Mouse (Mus musculus) adipocyte (in vitro differentiated cells): ENCODE measurements around the gene Tnnc2.

Experiments used
- DNase-seq: peaks from one replicate; pipeline ENCODE4 v3.0.0-alpha.2; 2016; ENCODE audit warnings: low spot score

Gene Tnnc2

DNA sequence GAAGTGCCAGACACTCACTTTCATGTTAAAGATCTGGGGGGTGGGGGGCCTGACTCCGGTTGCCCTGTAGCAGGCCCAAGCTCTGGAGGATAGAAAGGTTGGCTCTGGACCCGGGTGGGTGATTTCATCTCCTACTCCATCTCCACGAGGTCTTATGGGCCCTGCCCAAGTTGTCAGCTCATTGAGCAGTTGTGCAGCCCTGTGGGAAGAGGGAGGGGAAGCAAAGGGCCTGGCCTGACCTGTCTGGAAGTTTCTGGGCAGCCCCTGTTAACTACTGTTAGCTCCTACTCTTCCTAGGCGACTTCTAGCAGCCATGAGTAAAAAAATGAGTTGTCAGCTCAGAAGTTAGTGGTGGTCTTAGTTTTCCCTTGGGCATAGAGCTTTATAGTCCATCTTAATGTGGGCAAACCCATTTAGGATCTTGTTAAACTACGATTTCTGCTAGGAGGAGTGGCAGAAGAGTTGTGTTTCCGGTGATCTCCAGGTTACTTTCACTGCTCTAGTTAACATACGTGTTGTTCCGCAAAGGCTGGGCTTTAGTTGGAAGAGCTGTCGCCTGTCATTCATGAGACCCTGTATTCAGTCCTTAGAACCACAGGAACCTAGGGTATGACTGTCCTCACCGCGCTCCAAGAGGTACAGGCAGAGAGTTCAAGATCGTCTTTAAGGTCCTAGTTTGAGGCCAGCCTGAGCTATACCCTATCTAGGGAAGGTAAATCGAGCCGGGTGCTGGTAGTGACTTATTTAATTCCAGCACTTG lies 6.4 kb downstream of the Tnnc2 start:
- no peak for DNase-seq

DNA sequence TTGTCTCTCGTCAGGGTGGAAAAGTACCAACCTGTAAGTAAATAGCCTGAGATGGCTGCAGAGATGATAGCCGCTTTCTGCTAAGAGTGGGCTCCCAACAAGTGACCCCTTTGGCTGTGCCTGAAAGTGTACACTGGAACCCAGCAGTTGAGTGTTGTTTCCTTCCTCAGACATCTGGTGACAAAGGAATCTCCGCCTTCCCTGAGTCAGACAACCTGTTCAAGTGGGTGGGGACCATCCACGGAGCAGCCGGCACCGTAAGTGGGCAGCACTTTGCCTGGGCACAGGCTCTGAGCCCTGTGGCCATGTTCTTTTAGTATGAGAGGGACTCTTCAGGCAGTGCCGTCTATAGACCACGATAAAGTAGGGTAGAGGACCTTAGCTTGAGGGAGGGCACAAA lies 8.6 kb downstream of the Tnnc2 start:
- DNase-seq: no peak

DNA sequence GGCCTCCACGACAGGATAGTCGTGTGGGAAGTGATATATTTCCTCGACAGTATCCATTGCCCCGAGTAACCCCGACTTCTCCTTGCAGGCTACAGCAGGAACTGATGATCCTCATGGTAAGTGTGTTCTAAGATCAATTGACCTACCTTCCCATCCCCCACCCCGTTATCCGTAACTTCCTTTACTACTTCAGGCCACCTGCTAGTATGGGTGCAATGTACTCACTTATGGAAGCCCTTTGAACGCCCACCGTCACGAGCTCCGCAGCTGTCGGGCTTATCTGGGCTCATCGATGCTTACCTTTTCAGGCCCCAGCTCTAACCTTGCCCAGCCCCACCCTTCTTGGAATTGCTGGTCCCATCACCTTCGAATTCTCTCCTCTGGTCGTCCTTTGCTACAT lies 9.5 kb downstream of the Tnnc2 start:
- no peak for DNase-seq

DNA sequence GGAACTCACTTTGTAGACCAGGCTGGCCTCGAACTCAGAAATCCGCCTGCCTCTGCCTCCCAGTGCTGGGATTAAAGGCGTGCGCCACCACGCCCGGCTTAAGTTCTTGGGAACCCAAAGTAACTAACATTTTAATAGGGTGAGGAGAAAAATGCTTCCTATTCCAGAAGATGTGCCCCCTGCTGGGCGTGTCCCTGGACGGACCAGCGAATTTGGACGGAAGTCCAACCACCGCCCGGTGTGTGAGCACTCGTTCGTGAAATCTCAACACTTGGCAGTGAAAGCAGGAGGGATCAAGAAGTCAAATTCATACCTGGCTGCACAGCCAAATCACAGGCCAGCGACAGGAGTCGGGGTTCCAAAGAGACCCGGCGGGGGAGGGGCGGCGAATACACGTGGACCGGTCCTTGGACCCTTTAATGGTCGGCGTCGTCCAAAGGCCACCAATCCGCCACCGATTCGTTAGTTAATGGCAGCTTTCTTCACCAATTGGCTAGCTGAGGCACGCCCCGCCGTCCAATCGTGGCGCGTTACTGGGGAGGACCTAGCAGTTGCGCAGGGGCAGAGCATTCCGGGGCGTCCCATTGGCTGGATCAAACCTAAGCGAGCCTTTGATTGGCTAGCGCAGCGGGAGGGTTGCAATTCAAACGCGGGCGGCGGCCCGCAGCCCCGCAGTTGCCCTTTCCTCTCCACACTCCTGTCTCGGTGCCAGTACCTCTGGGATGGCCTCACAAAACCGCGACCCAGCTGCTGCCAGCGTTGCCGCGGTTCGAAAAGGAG lies 10.3 kb downstream of the Tnnc2 start, which contains the start of gene Ube2c:
Gene Ube2c, plus strand, starts transcription at position 641 of the 780 bp plus-strand sequence.
- peak; percentile 99 for DNase-seq

DNA sequence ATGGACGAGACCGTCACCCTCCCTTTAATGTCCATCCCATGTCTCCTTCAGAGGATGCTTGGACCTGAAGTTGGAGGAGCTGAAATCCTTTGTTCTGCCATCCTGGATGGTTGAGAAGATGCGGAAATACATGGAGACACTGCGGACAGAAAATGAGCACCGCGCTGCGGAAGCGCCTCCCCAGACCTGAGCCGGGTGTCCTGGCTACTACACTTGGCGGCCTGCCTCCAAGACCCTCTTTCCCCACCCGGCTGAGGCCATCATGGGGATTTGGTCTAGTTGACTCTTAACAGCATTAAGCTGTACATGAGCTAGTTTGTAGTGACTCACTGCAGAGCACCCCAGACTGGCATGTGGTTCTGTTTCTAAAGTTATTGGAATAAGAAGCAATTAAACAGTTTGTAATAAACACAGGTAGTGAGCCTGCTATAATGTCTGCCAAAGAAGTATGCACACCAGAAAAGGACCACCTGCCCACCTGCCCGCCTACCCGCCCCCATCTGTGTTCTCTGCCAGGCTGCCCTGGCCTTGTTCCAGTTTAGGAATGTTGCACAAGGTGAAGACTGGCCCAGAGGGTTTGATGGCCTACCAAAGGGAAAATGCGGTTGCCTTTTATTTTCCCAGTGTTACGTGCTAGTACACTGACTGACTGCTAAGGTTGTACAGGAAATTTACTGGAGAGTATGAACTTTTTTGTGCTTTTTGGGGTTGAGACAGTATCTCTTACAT lies 11.8 kb downstream of the Tnnc2 start:
- DNase-seq: no peak

DNA sequence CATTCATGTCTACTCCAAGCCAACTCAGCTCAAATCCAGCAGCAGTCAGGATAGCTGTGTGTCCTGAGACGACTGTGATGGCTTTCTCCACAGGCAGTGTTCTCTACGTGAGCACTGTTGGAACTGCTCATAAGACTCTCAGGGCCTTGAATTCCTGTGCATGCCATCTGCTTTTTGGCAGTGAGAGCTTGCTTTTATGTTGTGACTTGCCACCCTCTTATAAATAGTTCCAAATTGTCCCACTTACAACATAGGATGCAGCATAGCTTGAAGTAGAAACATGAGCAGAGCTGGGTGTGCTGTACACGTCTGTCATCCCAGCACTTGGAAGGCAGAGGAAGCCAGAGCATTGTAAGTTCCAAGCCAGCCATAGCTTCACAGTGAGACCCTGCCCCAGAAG lies 13.9 kb downstream of the Tnnc2 start:
- DNase-seq: no peak

DNA sequence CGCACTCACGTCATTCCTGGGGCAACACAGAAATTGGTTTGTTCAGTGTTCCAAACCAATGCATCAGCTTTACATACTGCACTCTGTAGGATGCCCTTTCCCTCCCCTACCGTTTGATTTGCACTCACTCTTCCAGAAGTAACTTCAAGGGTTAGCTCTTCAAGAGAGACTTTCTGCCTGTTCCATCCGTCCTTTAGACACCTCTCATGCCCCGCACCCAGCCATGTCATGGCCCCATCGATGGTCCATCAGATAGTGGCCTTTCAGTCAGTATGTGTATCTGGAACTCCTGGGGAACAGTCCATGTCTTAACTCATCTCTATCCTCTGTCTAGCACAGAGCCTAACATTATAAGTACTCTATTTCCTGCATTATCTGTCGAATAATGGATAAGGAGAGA lies 17.2 kb downstream of the Tnnc2 start:
- no peak for DNase-seq

DNA sequence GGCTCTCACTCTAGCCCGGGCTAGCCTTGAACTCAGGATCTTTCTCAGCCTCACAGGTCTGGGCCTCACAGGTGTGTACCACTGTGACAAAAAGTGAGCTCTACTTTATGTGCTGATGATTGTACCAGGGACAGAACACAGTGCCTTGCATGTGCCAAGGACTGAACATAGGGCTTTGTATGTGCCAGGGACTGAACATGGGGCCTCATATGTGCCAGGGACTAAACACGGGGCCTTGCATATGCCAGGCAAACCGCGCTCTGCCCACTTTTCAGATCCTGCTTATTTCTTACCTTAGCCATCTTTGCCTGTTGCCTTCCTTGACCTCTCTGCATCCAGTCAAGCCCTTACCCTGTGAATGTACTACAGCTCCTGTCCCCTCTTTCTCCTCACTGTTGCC lies 17.8 kb downstream of the Tnnc2 start:
- DNase-seq: no peak

DNA sequence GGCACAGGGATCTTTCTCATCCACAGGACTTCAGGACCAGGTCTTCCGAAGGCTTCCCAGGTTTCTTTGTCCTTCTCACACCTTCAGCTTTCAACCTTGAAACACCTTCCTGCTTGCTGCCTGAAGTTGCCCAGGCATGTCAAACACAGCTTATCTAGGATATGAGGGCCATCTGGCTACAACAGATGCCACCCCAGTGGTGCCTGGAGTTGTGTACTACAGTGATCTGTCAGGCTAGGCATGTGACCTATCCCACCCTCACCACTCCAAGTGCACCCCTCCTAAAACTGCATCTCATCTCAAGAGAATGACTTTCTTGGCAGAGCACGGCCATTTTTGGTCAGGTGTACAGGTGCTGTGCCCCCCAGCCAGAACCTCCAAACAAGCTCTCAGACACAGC lies 18.3 kb downstream of the Tnnc2 start:
- no peak for DNase-seq

DNA sequence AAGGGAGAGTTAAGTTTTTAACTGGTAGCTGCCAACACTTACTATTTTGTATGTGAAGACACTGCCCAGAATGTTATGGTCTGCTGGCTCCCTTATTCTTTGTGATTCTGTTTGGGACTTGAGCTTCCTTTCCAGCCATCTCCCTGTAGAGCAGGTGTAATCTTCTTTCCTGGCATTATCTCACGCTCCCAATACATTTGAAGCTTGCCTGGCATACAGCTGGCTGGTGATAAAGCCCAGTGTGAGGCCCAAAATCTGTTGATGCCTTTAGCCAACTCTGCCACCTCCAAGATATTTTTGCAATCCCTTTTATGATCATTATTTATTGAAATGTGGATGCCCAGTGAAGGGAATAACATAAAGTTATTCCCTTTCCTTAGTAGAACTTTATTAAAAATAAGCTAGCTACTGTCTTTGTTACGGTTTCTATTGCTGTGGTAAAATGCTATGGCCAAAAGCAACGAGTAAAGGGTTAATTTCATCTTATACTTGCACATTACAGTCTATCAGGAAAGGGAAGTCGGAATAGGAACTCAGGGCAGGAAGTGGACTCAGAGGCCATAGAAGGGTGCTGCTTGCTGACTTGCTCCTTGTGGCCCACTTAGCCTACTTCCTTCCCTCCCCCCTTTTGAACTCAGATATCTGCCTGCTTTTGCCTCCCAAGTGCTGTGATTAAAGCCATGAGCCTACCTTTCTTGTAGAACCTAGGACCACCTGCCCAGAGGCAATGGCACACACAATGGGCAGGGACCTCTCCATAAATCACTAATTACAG lies 19.5 kb downstream of the Tnnc2 start:
- no peak for DNase-seq

DNA sequence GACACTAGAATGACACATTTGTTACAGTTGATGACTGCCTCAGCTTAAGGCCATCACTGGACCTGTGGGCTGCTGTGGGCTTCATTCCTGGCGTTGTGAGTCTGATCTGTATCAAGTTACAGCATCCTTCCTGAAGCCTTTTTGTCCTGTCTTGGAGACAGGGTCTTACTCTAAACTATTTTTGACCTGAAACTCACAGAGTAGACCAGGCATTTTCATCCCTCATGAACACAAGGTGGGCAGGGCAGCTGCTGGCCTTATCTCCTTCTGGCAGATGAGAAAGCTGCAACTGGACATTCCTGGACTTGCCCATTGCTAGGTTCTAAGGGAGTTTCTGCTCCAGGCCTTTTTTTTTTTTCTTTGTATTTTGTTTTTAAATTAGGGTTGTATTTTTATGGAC lies 21.1 kb downstream of the Tnnc2 start:
- no peak for DNase-seq

DNA sequence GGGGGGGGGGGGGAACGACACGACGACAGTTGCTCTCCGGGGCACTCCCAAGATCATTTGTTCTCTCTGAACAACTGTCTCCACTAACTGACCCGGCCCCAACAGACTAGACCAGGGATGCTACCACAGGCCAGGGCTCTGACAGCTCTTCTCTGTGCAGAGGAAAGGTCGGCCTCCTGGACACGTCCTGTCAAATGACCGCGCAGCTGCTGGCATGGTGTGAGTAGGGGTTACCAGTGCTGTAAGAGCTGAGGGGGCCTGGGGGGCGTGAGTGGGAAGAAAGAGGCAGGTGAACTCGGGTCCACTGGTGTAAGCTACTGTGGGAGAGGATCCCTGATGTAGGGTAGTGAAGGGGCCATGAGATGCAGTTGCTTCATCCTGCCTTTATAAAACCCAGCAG lies 21.9 kb downstream of the Tnnc2 start:
- no peak for DNase-seq

DNA sequence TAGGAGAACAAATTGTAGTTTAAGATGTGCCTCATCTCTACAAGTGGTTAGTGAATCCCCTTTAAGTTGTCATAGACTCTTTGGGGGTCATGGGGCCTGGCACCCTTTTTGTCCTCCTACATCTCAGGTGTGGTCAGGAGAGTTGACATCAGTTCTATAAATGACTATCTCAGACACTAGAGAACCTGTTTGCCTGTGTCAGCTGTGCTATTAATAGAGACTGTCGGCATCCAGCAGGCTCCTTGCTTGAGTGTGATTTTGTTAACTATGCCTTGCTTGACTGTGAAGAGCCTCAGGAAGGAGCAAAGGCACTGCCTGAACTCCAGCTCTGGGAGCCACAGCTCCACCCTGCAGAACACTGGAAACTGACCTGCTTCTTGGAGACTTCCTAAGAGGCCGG lies 25.0 kb downstream of the Tnnc2 start:
- DNase-seq: no peak

DNA sequence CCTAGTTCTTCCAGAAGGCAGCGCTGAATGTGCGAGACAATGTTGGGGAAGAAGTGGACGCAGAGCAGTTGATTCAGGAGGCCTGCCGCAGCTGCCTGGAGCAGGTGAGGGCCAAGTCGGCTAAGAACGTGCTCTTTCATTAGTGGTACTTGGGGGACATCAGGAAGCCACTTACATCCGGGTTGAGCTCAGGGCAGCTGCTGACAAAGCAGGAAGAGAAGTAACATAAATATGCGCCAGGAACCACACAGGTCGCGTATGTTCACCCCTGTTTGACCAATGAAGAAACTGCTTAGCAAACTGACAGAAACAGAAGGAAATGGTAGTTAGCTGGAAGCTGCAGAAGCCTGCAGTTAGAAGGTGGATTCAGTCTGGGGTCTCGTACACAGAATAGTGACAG lies 25.7 kb downstream of the Tnnc2 start:
- no peak for DNase-seq

DNA sequence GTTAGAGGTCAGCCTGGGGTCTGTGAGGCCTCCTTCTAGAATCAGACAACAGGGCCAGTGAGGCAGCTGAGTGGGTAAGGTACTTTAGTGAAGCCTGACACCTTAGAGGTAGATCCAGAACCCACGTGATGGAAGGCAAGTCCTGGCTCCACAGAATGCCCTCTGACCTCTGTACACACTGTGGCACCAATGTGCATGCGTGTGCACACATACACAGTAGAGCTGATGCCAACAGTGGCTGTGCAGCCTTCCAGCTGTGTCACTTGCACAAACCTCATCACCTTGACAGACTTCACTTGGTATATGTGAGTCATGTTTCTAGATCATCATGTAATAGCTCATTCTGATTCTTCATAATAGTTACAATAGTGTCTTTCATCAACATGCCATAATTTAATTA lies 27.3 kb downstream of the Tnnc2 start:
- DNase-seq: no peak

DNA sequence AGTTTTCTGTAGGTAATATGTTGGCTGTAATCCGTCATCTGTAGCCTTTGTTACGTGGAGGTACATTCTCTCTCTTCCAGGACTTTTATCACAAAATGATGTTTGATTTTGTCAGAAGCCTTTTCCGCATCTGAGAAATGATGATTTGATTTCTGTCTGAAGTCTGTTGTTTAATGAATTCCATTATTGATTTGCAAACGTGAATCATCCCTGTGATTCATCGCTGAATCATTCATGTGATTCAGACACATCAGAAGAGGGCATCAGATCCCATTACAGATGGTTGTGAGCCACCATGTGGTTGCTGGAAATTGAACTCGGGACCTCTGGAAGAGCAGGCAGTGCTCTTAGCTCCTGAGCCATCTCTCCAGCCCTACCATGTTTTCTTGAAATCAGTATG lies 30.8 kb downstream of the Tnnc2 start:
- no peak for DNase-seq

DNA sequence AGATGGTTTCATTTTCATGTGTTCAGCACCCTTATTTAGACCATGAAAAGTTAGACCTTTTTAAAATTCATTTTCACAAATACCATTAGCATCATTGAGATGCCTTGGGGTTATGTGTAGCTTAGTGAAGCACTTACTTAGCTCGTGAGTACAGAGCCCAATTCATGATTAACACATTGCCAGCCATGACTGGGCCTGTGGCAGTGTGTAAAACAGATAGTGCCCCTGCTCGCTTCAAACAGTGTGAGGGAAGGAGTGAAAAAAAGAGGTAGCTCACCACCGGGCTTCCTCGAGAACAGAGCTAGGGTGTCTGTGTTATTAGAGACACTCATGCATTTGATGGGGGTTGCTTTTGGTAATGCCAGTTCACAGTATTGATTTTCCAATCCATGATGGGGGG lies 31.6 kb downstream of the Tnnc2 start:
- DNase-seq: no peak

DNA sequence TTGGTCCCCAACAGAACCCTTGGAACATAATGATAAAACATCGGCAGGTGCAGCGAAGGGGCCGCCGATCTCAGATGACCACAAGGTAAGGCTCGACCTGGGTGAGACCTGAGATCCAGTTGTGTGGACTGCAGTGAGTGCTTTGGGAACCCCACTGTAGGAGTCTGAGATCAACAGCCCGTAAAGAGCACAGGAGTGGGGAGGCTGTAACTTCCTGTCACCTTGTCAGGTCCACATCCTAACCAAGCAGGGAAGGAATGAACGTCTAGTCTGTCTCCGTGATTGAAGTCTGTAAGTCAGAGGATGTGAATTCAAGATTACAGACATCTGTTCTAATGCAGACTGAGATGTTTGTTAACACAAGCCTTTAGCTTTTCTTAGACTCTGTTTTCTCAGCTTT lies 33.1 kb downstream of the Tnnc2 start:
- no peak for DNase-seq

DNA sequence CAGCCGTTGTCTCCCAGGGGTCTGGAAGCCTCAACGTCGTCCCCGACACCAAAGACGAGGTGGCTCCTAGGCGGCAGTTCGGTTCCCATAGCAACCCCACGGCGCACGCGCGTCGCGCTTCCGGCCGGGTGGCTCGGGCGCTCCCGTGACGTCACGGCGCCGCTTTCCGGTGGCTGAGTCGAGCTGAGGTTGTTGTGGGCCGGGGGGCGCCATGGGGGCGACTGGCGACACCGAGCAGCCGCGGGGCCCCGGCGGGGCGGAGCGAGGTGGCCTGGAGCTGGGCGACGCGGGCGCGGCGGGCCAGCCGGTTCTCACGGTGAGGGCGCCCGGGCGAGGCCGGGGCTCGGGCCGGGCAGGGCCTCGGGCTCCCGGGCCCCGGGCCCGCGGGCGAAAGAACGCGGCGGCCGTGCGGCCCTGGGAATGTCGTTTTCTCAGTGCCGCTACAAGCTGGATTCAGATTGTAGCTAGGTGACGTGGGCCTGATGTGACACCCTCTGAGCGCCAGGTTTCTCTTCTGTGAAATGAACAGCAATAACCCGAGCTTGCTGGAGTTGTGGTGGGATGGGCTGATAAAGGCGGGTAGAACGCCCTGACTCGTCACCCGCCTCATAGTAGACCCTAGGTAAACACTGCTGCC lies 33.8 kb downstream of the Tnnc2 start, which contains the start of the genes Wfdc3 and Dnttip1:
Gene Wfdc3, minus strand, starts transcription at position 89 of the 637 bp plus-strand sequence.
Gene Dnttip1, plus strand, starts transcription at position 141 of the 637 bp plus-strand sequence.
- DNase-seq: peak; percentile 92

DNA sequence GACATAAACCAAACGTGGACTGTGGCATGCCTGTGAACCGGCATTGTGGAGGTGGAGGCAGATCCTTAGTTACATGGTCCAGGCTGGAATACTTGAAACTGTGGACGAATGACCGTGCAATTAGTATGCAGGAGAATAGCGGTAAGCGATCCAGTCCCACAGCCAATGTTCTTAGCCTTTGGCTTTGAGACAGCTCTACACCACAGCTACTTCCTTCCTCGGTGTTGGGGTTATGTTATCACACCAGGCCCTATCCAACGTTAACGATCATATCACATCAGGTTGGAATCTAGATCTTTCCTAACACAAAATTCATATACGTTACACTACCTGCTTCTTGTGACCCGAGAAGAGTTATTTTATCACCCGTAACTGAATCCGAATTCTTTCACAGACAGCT lies 34.8 kb downstream of the Tnnc2 start:
- DNase-seq: no peak

DNA sequence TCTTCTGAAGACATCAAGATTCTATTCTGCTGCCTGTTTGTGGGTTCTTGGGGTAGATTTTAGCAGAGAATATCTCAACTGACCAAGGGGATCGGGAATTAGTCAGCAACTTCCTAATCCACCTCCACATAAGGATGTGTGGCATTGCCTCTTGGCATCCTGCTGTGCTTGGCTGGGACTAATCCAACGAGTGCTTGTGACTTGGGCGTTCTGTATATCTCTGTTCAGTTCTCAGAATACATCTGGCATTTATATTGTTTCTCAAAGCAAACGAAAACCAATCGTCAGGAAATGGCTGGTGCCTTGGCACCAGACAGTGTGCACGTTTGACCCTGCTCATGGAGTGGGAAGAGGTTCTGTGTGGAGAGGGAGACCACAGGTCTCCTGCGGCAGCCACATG lies 39.9 kb downstream of the Tnnc2 start:
- no peak for DNase-seq
